Mouse (Mus musculus) monocyte, adult 2 months (primary cell): ENCODE measurements at regions not wholly inside any gene's neighbourhood (a gene's known extent, or its start where the extent isn't known, plus 50 kb on each side); places are given as distances from the start of the nearest gene placed in this dataset.

Experiments
- DNase-seq, 2 experiments: peaks; one replicate each; pipeline ENCODE4 v3.0.0; 2022; ENCODE audit warnings: low spot score in 2 of 2, low read depth in 1 of 2

- no peak for DNase-seq
Observed at GRCm38 (mm10) chr14:76681581-76682377, 125.1 kb upstream of the Serp2 start.

DNA sequence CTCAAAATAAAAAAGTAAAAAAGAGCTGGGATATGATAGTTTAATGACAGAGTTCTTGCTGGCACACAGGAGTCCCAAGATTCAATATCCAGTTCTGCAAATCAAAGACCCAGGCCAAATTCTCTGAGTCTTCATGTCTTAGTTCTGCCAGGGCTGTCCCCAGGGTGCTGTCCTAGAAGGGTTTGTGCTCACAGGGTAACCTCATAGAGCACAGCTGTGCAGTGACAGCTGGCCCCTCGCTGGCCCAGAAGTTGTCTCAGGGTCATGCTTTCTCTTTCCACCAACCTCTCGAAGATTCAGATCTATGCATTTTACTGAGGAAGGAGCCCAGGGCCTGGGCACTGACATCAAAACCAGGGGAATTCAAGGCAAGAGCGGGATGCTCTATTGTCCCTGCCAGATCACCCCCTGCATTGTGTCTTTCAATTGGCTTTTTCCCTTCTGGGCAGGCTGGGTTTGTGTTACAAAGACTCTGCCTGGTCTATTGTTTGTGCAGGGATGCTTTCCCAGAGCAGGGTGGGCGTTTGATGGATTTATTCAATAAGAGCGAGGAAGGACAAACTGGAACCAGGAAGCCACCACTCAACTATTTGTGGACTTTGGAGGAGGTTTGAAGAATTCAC lies 121.9 kb upstream of the Serp2 start:
- no peak for DNase-seq

GRCm38 (mm10) chr14:76674949-76675348 lies 118.3 kb upstream of the Serp2 start:
- DNase-seq: no peak

DNA sequence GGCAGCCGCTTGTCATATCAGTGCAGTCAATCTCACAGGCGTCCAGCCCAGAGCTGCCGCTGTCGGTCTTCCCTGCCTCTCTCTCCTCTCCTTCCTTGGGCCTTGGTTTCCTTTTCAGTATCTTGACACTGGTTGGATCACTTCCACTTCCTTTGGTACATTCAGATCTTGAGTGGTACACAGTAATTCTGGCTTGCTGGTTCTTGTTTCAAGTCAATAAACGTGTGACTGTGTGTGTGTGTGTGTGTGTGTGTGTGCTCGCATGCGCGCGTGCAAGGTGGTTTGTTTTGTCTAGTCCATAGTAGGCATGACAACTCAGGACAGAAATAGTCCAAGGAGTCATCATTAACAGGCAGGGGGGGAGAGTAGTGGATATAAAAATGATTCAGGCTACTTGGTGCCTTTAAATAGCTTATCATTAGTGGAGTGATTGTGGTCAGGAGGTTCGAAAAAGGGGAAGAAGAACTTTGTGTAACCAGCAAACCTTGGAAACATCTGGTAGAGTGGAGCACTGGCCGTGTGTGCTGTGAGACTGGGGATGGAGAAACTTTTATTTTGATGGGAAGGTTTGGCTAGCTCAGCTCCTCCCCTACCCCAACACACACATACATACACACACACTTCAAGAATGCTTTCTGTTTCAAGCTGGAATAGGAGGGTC lies 117.1 kb upstream of the Serp2 start:
- DNase-seq: no peak

DNA sequence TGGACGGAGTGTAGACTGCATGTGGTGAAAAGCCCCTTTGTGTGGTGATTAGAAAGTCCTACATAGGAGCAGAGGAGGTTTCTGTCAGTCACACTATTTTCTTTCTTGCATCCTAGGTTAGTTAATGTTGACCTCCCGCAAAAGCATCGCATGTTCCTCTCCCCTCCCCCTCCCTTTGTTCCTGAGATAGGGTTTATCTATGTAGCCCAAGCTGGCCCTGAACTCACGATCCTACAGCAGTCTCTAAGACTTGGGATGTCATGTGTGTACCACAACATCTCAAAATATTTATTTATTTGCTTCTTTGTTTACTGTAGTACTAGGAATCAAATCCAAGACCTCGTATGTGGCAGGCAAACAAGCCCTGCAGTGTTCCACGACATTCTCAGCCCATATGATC lies 116.2 kb upstream of the Serp2 start:
- no peak for DNase-seq

- DNase-seq: no peak
Observed at GRCm38 (mm10) chr14:76672442-76672841, 115.8 kb upstream of the Serp2 start.

DNA sequence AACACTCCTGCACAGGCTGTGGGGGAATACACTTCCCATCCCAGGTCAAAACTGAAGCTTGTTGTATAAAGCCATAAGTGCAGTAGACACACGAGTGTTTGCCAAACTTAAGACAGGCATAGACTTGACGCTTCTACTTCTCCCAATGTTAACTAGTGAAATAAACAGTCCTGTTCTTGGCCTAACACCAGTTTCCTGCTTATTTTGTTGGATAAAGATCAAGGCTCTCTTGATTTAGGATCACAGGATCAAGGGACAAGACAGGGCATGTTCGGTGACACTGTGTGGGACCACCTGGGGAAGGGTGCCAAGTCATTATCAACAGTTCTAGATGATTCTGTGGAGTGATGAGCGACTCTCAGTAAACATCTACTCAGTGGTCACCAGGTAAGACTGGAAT lies 114.3 kb upstream of the Serp2 start:
- DNase-seq: no peak

- DNase-seq: no peak
Observed at GRCm38 (mm10) chr14:76665754-76666371, 109.2 kb upstream of the Serp2 start.

DNA sequence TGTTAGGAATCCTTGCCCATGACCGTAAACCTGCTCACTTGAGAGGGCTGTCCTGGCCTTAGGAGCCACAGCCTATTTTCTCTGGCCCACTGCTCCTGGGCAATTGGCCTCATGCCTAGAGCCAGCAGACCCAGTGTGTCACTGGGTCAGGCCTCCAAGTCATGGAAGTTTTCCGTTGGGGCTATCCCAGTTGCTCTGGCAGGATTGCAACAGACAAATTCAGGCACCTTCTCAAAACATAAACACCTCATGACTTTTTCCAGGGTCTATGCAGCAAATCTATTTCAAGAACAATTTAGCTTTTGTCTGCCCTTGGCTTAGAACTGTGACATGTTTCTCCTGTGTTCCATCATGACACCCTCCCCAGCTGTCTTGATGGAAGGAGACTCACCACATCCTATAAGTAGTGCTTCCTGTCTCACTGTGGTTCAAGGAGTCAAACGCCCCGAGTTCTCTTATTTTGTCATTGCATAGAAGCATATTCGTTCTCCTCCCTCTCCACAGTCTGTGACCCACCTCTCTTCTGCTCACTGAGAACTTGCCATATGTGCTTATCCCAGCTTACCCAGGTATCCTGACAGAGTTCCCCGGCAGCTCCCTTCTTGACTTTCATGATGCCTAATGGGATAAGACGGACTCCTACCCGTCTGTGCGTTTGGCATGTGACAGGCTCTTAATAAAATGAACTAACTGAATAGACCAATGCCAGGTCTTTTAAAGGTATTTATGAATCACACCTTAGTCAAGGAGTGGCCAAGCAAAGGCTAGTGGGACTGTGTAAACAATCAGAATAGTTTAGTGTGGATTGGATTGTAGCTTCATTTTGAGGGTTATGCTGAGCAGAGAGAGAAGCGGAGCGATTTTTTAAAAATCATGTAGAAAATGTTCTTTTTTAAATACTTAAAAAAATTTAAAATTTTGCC lies 108.2 kb upstream of the Serp2 start:
- DNase-seq: no peak

- DNase-seq: no peak
Observed at GRCm38 (mm10) chr14:76663816-76664215, 107.1 kb upstream of the Serp2 start.

DNA sequence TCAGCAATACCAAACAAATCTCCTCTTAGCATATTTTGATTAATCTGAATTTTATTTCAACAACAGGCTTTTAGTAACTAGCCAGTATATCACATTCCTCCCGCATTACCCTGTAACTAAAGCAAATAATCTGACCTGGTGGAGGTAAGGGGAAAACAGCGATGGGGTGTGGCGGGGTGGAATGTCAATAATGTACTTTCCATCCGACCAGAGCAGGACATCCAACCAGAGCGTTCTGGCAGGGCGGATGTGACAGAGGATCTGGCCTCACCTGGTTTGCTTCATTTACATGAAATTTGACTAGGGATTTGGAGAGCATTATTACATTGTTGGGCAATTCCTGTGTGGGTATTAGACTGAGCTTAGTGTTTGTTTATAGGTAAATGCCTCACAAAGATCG lies 106.2 kb upstream of the Serp2 start:
- no peak for DNase-seq

DNA sequence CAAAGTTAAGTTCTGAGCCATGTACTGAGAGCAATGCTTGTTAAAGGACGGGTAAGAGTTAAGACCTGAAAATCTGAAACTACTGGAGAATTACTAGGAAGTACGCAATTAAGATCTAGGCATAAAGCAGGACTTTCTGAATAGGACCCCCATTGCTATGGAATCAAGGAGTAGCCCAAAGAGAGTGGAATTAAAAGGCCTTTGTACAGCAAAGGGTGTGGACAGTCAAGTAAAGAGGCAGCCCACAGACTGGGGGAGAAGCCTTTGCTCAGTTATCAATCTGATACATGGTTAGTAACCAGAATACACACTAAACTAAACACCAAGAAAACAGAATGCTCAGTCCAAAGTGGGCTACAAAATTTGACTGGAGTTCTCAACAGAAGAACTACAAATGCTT lies 104.2 kb upstream of the Serp2 start:
- DNase-seq: no peak

DNA sequence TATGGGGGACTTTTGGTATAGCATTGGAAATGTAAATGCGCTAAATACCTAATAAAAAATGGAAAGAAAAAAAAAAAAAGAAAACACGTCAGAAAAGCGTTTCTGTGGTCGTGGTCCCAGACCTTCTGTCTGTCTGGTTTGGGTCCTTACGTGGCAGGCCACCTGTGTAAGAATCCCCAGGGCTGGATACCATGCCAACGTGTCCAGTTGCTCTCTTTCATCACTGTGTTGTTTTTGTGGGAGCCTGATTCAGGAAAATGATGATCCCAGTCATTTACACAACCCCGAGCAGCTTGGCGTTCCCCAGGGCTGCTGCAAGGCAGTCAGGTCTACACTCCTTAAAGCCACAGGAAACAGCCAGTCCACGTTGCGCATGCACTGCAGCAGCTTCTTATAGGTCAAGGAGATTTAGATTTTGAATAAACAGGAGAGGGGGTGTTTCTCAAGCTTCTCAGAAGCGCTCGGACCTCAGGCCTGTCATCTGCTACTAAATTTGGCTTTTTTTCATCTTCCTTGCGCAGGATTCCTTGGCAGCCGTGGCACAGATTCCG lies 102.3 kb upstream of the Serp2 start:
- DNase-seq: no peak

DNA sequence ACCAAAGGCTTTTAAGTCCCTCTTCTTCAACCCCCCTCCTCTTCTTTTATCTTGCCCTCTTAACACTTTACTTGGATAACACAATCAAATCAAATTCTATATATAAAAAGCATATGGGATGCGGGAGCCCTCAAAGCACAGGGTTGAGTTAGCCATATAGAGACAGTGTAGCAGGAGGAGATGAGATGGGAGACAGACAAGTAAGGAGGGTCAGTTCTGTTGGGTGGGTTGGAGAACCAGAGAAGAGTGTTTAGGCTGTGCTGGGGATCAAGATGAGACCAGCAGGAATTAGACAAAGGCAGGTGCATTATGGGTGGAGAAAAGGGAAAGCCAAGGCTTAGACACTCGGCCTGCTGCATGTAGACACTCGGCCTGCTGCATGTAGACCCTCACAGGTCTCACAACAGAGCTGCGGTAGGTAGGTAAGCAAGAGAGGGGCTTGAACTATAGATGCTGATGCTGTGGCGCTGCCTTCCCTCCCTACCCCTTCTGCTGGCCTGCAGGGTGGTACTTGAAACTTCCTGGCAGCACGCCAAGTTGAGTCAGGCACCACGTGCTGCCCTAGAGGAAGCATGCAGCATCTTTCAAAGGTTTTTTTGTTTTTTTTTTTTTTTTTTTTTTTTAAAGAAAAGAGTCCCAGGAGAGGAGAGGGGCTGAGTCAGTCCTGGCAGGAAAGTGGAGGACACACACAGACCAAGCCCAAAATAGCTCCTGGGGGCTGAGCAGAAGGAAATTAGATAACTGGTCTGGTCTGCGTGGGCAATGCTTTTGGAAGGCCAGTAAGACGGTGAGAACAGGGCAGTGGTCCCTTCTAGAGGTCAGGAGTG lies 101.3 kb upstream of the Serp2 start:
- no peak for DNase-seq

- DNase-seq: no peak
Observed at GRCm38 (mm10) chr14:76657375-76657774, 100.7 kb upstream of the Serp2 start.

DNA sequence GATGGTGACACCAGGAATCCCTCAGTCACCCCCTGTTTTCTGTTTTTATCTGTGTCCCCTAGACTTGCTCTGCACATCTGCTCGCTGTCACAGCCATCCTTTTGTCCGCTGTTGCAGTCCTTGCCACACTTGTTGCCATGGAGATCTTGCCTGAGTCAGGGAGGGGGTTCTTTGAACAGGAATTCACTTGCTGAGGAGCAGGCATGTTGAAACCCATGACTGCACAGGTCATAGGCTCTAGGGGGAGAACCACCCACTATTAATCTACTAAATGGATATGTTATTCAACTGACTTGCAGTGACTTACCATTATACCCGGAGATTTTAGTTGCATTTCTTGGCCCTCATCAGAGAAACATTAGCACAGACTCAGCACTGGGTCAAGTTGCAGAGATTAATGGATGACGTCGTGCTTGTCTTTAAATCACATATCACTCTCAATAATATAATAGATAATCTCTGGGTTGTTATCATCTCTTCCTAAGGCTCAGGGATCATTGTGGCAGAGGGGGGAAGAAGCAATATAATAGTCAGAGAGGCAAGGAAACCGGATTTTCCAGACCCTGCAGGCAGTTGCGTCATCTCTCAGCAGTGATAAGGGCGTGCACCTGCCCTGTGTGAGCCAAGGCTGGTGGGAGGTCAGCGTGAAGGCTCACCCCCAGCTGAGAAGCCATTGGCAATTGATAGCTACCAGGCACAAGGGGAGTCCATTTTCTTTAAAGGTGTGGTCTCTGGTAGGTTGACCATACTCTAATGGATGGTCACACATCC lies 95.9 kb upstream of the Serp2 start:
- DNase-seq: no peak

DNA sequence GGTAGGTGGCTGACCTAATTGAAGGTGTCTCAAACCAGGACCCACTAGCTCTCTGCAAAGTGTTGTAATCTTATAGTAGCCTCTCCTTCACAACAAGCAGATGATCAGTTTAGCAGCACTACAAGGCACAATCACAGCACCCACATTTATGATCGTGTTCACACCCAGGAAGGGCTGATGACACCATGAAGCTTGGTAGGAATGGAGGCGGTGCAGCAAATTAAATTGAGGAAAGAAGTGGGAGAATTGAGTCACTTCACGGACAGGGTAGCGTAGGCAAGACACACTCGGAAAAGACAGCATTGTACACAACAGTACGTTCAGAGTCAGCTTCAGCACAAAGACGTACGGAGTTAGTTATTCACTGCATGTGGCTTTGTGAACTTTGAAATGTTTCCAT lies 94.4 kb upstream of the Serp2 start:
- no peak for DNase-seq

- no peak for DNase-seq
Observed at GRCm38 (mm10) chr14:76649927-76650326, 93.2 kb upstream of the Serp2 start.

- DNase-seq: no peak
Observed at GRCm38 (mm10) chr14:76644716-76645115, 88.0 kb upstream of the Serp2 start.
